Mouse (Mus musculus): ENCODE results near the gene Sergef.
A peak's percentile ranks its signal among the peaks of the same experiment; 100 is the strongest.

Gene Sergef

GRCm38 (mm10) chr7:46404756-46405155 lies 234.9 kb downstream of the Sergef start:
- DNase-seq (ENCODE audit: low read depth, low spot score): no peak

DNA sequence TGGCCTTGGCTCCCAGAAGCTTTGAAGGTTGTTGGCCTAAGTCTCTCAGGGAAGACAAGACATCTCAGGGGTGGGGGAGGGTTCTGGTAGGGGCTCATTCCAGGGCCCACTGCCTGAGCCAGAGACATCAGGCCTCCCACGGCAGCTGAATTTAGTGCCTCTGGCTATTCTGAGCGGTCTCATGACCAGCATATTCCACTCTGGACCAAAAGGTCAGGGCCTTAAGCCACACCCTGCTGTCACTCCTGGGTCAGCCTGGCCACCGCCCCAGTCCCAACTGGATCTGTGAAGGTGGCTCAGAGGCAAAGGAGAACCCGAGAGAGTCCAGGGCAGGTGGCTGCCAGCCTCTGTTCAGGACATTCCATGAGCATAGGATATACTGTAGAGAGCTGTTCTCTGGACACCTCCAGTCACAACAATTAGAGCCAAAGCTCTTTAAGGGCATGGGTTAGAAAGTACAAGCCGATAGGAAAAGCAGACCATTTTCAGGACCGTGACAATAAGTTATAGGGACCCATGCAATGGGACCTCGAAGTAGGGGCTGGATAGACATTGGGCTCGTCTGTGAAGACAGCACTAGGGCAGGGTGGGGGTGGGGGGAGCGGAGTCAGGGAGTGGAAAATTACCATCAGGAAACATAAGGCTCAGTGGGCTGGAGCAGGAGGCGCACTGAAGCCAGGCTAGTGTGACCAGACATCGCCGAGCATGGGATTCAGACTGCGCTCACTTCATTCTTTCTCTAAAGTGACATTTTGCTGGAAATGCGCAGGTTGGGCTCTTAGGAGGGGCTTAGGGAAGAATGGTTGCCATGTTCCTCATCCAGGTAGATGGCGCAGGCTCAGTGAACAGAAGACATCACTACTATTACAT lies 235.8 kb downstream of the Sergef start:
- DNase-seq (ENCODE audit: low read depth, low spot score): no peak

- DNase-seq (ENCODE audit: low read depth, low spot score): peak; percentile 81
These were observed 238.0 kb downstream of the Sergef start for GRCm38 (mm10) chr7:46401371-46402180.

DNA sequence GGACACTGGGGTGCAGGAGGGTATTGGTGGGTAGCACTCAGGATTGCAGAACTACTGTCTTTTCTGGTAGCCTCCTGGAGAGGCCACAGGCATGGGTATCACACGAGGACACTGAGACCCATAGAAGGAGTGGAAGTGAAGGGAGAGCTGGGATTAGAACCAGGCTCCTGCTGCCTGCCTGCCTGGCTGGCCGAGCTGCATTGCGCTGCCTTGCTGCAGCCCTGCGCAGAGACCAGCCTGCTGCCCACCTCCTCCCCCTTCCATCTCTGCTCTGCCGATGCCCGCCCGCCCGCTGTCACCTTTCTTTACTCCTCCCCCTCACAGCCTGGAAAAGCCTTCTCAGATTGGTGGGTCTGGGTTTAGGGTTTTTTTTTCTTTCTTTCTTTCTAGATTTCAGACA lies 239.3 kb downstream of the Sergef start:
- no peak for DNase-seq (ENCODE audit: low read depth, low spot score)

GRCm38 (mm10) chr7:46399676-46400075 lies 239.9 kb downstream of the Sergef start:
- no peak for DNase-seq (ENCODE audit: low read depth, low spot score)

GRCm38 (mm10) chr7:46398612-46399011 lies 241.0 kb downstream of the Sergef start:
- DNase-seq (ENCODE audit: low read depth, low spot score): no peak

GRCm38 (mm10) chr7:46397732-46398333 lies 241.8 kb downstream of the Sergef start:
- no peak for DNase-seq (ENCODE audit: low read depth, low spot score)

- no peak for DNase-seq (ENCODE audit: low read depth, low spot score)
These were observed 242.5 kb downstream of the Sergef start for GRCm38 (mm10) chr7:46396928-46397731.

DNA sequence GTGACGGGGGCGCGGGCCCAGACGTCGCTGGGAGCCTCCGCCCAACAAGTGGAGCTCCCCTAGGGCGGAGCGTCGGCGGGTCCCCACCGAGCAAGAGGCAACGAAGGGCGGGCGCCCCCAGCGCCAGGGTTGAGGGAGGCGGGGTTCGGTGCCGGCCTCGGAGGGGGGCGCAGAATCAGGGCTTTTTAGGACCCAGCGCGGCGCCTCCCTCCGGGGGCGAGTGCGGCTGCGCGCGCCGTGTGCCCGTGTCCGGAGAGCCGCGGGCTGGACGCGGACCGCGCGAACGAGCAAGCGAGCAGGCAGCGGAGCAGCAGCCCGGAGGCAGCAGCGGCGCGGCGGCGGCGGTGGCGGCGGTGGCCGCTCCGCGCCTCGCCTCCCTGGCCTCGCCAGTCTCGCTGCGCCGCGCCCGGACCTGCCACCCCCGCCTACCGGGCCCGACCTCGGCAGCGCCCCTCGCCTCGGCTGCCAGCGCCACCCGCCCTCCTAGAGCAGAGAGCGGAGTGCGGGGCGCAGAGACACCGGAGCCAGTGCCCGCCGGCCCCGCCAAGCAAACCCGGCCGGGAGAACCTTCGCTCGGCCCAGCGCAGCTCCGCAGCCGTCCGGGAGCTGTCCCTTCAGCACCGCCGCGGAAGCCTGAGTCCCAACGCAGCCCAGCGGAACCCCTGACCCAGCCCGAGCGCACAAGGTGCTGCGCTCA lies 243.2 kb downstream of the Sergef start, which contains the start of gene Kcnc1:
Gene Kcnc1 (plus strand): TSS at position 267 of the 697 bp plus-strand sequence.
- DNase-seq (ENCODE audit: low read depth, low spot score): peak; percentile 56

- no peak for DNase-seq (ENCODE audit: low read depth, low spot score)
These were observed 244.0 kb downstream of the Sergef start for GRCm38 (mm10) chr7:46395571-46395970.

GRCm38 (mm10) chr7:46394933-46395332 lies 244.7 kb downstream of the Sergef start:
- no peak for DNase-seq (ENCODE audit: low read depth, low spot score)

- peak; percentile 81 for DNase-seq (ENCODE audit: low read depth, low spot score)
These were observed 245.7 kb downstream of the Sergef start for GRCm38 (mm10) chr7:46393718-46394511.
